ENCODE assay signal across 8 mouse cellular contexts in genomic region chr7:28464416-28465212, GRCm38 (mm10). TPM values are rescaled to one million over a fixed set of nuclear protein-coding genes. Genes with fewer than 3 reads are reported as not detected.
A peak's percentile ranks its signal among the peaks of the same experiment; 100 is the strongest.
DNase-seq lines count a peak whose midpoint lies in the region; ATAC-seq and TF ChIP-seq lines count a peak whose summit lies in the region.

No protein-coding gene starts in this region.

- no peak overlapping the region for H3K9ac ChIP-seq in ES-Bruce4 (ENCODE audit: low read depth, poor library complexity, severe bottlenecking)
- no peak overlapping the region for H3K9ac ChIP-seq in embryonic facial prominence, embryonic 11.5 days (replicated peaks; ENCODE audit: low read length)
- H3K9ac ChIP-seq in hindbrain, embryonic 15.5 days = no peak overlapping the region
- H3K9ac ChIP-seq in stomach, embryonic 16.5 days (ENCODE audit: low read length) = 0 out of 2 replicates have a peak overlapping the region, but pooled peaks have one; percentile 10

- no peak for TF ChIP-seq POLR2A in ES-Bruce4 (IDR thresholded peaks at IDR 0.05; ENCODE audit: insufficient read depth, low read length)

- H3K4me3 ChIP-seq in ES-Bruce4 (ENCODE audit: low read depth, low read length) = peak overlapping the region; percentile 27; the same call in 1 of the 2 replicates
- H3K4me3 ChIP-seq in embryonic facial prominence, embryonic 11.5 days (ENCODE audit: low read depth, low read length) = no peak overlapping the region
- peak overlapping the region; percentile 24 for H3K4me3 ChIP-seq in hindbrain, embryonic 15.5 days
- no peak overlapping the region for H3K4me3 ChIP-seq in stomach, embryonic 16.5 days (replicated peaks; ENCODE audit: low read length)

- DNase-seq in R1 (ENCODE audit: low read depth, low spot score) = peak; percentile 93
- DNase-seq in embryonic facial prominence, embryonic 11.5 days (ENCODE audit: low spot score) = peak; percentile 45
- peak; percentile 88 to 92 for DNase-seq in left cerebral cortex, adult 18-20 months (ENCODE audit: low spot score in 2 of 2)
- DNase-seq in spleen, adult 18-20 months = no peak

- peaks cover 9% of the 10 kb centered on the region for H3K36me3 ChIP-seq in ES-Bruce4 (ENCODE audit: control insufficient read depth, insufficient read depth, low read length, poor library complexity, severe bottlenecking)
- peaks cover 6% of the 10 kb centered on the region for H3K36me3 ChIP-seq in embryonic facial prominence, embryonic 11.5 days (replicated peaks; ENCODE audit: control insufficient read depth, insufficient read depth, low read depth, low read length)
- H3K36me3 ChIP-seq in hindbrain, embryonic 15.5 days = peaks cover 47% of the 10 kb centered on the region
- peaks cover 7% of the 10 kb centered on the region; the same call in 1 of the 2 replicates for H3K36me3 ChIP-seq in stomach, embryonic 16.5 days (ENCODE audit: control insufficient read depth, insufficient read depth, low read length)

- H3K27ac ChIP-seq in ES-Bruce4 (ENCODE audit: insufficient read depth, low read length) = no peak overlapping the region
- no peak overlapping the region for H3K27ac ChIP-seq in embryonic facial prominence, embryonic 11.5 days (replicated peaks; ENCODE audit: low read depth, low read length)
- H3K27ac ChIP-seq in hindbrain, embryonic 15.5 days (replicated peaks) = peak overlapping the region; percentile 49; the same call in 1 of the 2 replicates
- H3K27ac ChIP-seq in stomach, embryonic 16.5 days (ENCODE audit: low read length) = 0 out of 2 replicates have a peak overlapping the region, but pooled peaks have one; percentile 16

- H3K4me1 ChIP-seq in ES-Bruce4 (ENCODE audit: control insufficient read depth, insufficient read depth, low read length) = no peaks in the 10 kb centered on the region
- peaks cover 4% of the 10 kb centered on the region; the same call in 1 of the 2 replicates for H3K4me1 ChIP-seq in embryonic facial prominence, embryonic 11.5 days (ENCODE audit: control insufficient read depth, insufficient read depth, low read length)
- peaks cover 35% of the 10 kb centered on the region for H3K4me1 ChIP-seq in hindbrain, embryonic 15.5 days (replicated peaks)
- peaks cover 10% of the 10 kb centered on the region; the same call in 1 of the 2 replicates for H3K4me1 ChIP-seq in stomach, embryonic 16.5 days (ENCODE audit: control insufficient read depth, insufficient read depth, low read length)

- no peaks in the 10 kb centered on the region for H3K27me3 ChIP-seq in ES-Bruce4 (ENCODE audit: control insufficient read depth, insufficient read depth, low read length, poor library complexity, severe bottlenecking)
- H3K27me3 ChIP-seq in embryonic facial prominence, embryonic 11.5 days (ENCODE audit: control insufficient read depth, insufficient read depth, low read length) = 0 out of 2 replicates have a peak, but pooled peaks cover 4% of the 10 kb centered on the region
- H3K27me3 ChIP-seq in hindbrain, embryonic 15.5 days = 0 out of 2 replicates have a peak, but pooled peaks cover 3% of the 10 kb centered on the region
- 0 out of 2 replicates have a peak, but pooled peaks cover 3% of the 10 kb centered on the region for H3K27me3 ChIP-seq in stomach, embryonic 16.5 days (ENCODE audit: control insufficient read depth, insufficient read depth, low read length)

- ATAC-seq in embryonic facial prominence, embryonic 11.5 days (replicated peaks; ENCODE audit: insufficient number of reproducible peaks, low FRiP score, low TSS enrichment, low read depth) = no peak
- ATAC-seq in hindbrain, embryonic 15.5 days (ENCODE audit: low FRiP score, low read depth) = peak; percentile 80
- peak; percentile 87 for ATAC-seq in megakaryocyte progenitor cell, adult 5-6 weeks (replicated peaks; ENCODE audit: poor library complexity)
- ATAC-seq in stomach, embryonic 16.5 days (ENCODE audit: insufficient read depth, low FRiP score) = peak; percentile 77; the same call in 1 of the 2 replicates

- H3K4me2 ChIP-seq in embryonic facial prominence, embryonic 11.5 days (ENCODE audit: low read depth, low read length) = no peak overlapping the region
- peak overlapping the region; percentile 48 for H3K4me2 ChIP-seq in hindbrain, embryonic 15.5 days
- peak overlapping the region; percentile 23; the same call in 1 of the 2 replicates for H3K4me2 ChIP-seq in stomach, embryonic 16.5 days (ENCODE audit: low read depth, low read length)

- no peak for TF ChIP-seq CTCF in ES-Bruce4 (IDR thresholded peaks at IDR 0.05; ENCODE audit: low read depth, low read length)

- no peaks in the 10 kb centered on the region for H3K9me3 ChIP-seq in ES-Bruce4 (replicated peaks; ENCODE audit: control insufficient read depth, insufficient read depth, low read length, poor library complexity, severe bottlenecking)
- H3K9me3 ChIP-seq in embryonic facial prominence, embryonic 11.5 days (replicated peaks; ENCODE audit: control insufficient read depth, low read length) = no peaks in the 10 kb centered on the region
- H3K9me3 ChIP-seq in hindbrain, embryonic 15.5 days = no peaks in the 10 kb centered on the region
- H3K9me3 ChIP-seq in stomach, embryonic 16.5 days (replicated peaks; ENCODE audit: control insufficient read depth, low read length) = no peaks in the 10 kb centered on the region

- 67% methylated on average over 10 of the region's 10 CpGs for WGBS in embryonic facial prominence, embryonic 11.5 days
- WGBS in hindbrain, embryonic 15.5 days = 61% methylated on average over 10 of the region's 10 CpGs
- WGBS in stomach, embryonic 16.5 days = 51% methylated on average over 10 of the region's 10 CpGs

- TF ChIP-seq EP300 in ES-Bruce4 (IDR thresholded peaks at IDR 0.05; ENCODE audit: insufficient read depth, low read depth, low read length) = no peak

RNA-seq across cellular contexts. Expression of gene Lrfn1, which starts 12.8 kb away (rescaled TPM):
- 14.6 and 21.9 TPM in 2 replicates for polyA plus RNA-seq in ES-Bruce4 (2011; ENCODE audit: insufficient read depth, insufficient read length, low read depth, missing spikeins)
- polyA plus RNA-seq in embryonic facial prominence, embryonic 11.5 days (2014; fragmentation: Nextera tagmentation; extraction: Ambion mirVana) = 4.4 and 5.7 TPM in 2 replicates
- polyA plus RNA-seq in hindbrain, embryonic 15.5 days (2015; fragmentation: Nextera tagmentation; extraction: Ambion mirVana) = 20.3 and 25.5 TPM in 2 replicates
- total RNA-seq in left cerebral cortex, adult 18-20 months (2021) = 10 to 100 TPM; 93.0 to 96.9 TPM
- total RNA-seq in megakaryocyte progenitor cell, adult 5-6 weeks (2015) = 1.2 TPM in 2 replicates
- 1.7 and 2.3 TPM in 2 replicates for total RNA-seq in megakaryocyte progenitor cell, adult 5-6 weeks (2017)
- polyA plus RNA-seq in stomach, embryonic 16.5 days (2015; fragmentation: Nextera tagmentation; extraction: Ambion mirVana) = 1.0 and 1.7 TPM in 2 replicates

RNA-seq across cellular contexts. Expression of gene Gmfg, which starts 27.4 kb away (rescaled TPM):
- polyA plus RNA-seq in ES-Bruce4 (2011; ENCODE audit: insufficient read depth, insufficient read length, low read depth, missing spikeins) = 37.6 and 45.2 TPM in 2 replicates
- polyA plus RNA-seq in embryonic facial prominence, embryonic 11.5 days (2014; fragmentation: Nextera tagmentation; extraction: Ambion mirVana) = 8.3 and 8.9 TPM in 2 replicates
- 4.1 and 4.9 TPM in 2 replicates for polyA plus RNA-seq in hindbrain, embryonic 15.5 days (2015; fragmentation: Nextera tagmentation; extraction: Ambion mirVana)
- total RNA-seq in left cerebral cortex, adult 18-20 months (2021) = 1 to 10 TPM; 1.4 to 1.5 TPM
- total RNA-seq in megakaryocyte progenitor cell, adult 5-6 weeks (2015) = 378 and 389 TPM in 2 replicates
- total RNA-seq in megakaryocyte progenitor cell, adult 5-6 weeks (2017) = 658 and 664 TPM in 2 replicates
- polyA plus RNA-seq in stomach, embryonic 16.5 days (2015; fragmentation: Nextera tagmentation; extraction: Ambion mirVana) = 17.7 and 19.2 TPM in 2 replicates

RNA-seq across cellular contexts. Expression of gene Ifnl2, which starts 45.6 kb away (rescaled TPM):
- not detected in 2 replicates for polyA plus RNA-seq in ES-Bruce4 (2011; ENCODE audit: insufficient read depth, insufficient read length, low read depth, missing spikeins)
- not detected in 2 replicates for polyA plus RNA-seq in embryonic facial prominence, embryonic 11.5 days (2014; fragmentation: Nextera tagmentation; extraction: Ambion mirVana)
- not detected in 2 replicates for polyA plus RNA-seq in hindbrain, embryonic 15.5 days (2015; fragmentation: Nextera tagmentation; extraction: Ambion mirVana)
- not detected for total RNA-seq in left cerebral cortex, adult 18-20 months (2021)
- total RNA-seq in megakaryocyte progenitor cell, adult 5-6 weeks (2015) = not detected in 2 replicates
- total RNA-seq in megakaryocyte progenitor cell, adult 5-6 weeks (2017) = not detected in 2 replicates
- polyA plus RNA-seq in stomach, embryonic 16.5 days (2015; fragmentation: Nextera tagmentation; extraction: Ambion mirVana) = not detected in 2 replicates

RNA-seq across cellular contexts. Expression of gene Ifnl3, which starts 58.0 kb away (rescaled TPM):
- polyA plus RNA-seq in ES-Bruce4 (2011; ENCODE audit: insufficient read depth, insufficient read length, low read depth, missing spikeins) = not detected in 2 replicates
- polyA plus RNA-seq in embryonic facial prominence, embryonic 11.5 days (2014; fragmentation: Nextera tagmentation; extraction: Ambion mirVana) = not detected in 2 replicates
- not detected in 2 replicates for polyA plus RNA-seq in hindbrain, embryonic 15.5 days (2015; fragmentation: Nextera tagmentation; extraction: Ambion mirVana)
- total RNA-seq in left cerebral cortex, adult 18-20 months (2021) = not detected
- not detected in 2 replicates for total RNA-seq in megakaryocyte progenitor cell, adult 5-6 weeks (2015)
- total RNA-seq in megakaryocyte progenitor cell, adult 5-6 weeks (2017) = not detected in 2 replicates
- polyA plus RNA-seq in stomach, embryonic 16.5 days (2015; fragmentation: Nextera tagmentation; extraction: Ambion mirVana) = not detected in 2 replicates

Comparison
In these comparisons a context has a peak if more than half of its experiments do, and no peak if none do; other contexts are left out.
1. H3K27ac ChIP-seq: peak in hindbrain, embryonic 15.5 days (single experiment) and stomach, embryonic 16.5 days (single experiment); none in ES-Bruce4 (single experiment) and embryonic facial prominence, embryonic 11.5 days (single experiment).
2. H3K4me3 ChIP-seq: peak in ES-Bruce4 (single experiment) and hindbrain, embryonic 15.5 days (single experiment); none in embryonic facial prominence, embryonic 11.5 days (single experiment) and stomach, embryonic 16.5 days (single experiment).
3. DNase-seq: peak in R1 (single experiment), embryonic facial prominence, embryonic 11.5 days (single experiment) and left cerebral cortex, adult 18-20 months (2 of 2); none in spleen, adult 18-20 months (0 of 2).